Mouse (Mus musculus) MEL (cell line): ENCODE measurements around the gene Faiml. TPM values are rescaled to one million over a fixed set of nuclear protein-coding genes. Genes with fewer than 3 reads are reported as not detected.

Experiments used
- DNase-seq: peaks from one replicate; pipeline ENCODE4 v3.0.0; 2011; ENCODE audit warnings: low read depth, low spot score
- H3K27ac ChIP-seq: 2 replicates; pipeline ENCODE4 v1.5.1; 2012; ENCODE audit warnings: low read depth, mild to moderate bottlenecking, control low read depth, low read length, moderate library complexity; ENCODE audit not compliant: control insufficient read depth
- H3K27me3 ChIP-seq, 2 experiments: fragments of 150-350 bp in 1 of 2; sonication (generic) in 1 of 2; 2 replicates each; pipeline ENCODE4 v1.6.1; 2012; ENCODE audit warnings: low read length in 2 of 2, mild to moderate bottlenecking in 2 of 2, improper control_type of control experiment in 1 of 2, moderate library complexity in 1 of 2; ENCODE audit not compliant: insufficient read depth in 2 of 2, control insufficient read depth in 1 of 2
- H3K36me3 ChIP-seq, 2 experiments: 2 replicates each; pipeline ENCODE4 v1.6.1; 2012 to 2014; ENCODE audit warnings: low read length in 2 of 2, improper control_type of control experiment in 1 of 2, inconsistent platforms in 1 of 2, mild to moderate bottlenecking in 1 of 2; ENCODE audit not compliant: insufficient read depth in 2 of 2, control insufficient read depth in 1 of 2
- H3K4me1 ChIP-seq, 2 experiments: fragments of 150-350 bp in 1 of 2; sonication (generic) in 1 of 2; 2 replicates each; pipeline ENCODE4 v1.6.1; 2012; ENCODE audit warnings: low read length in 2 of 2, improper control_type of control experiment in 1 of 2, mild to moderate bottlenecking in 1 of 2; ENCODE audit not compliant: insufficient read depth in 2 of 2, control insufficient read depth in 1 of 2
- H3K4me3 ChIP-seq, 2 experiments: fragments of 150-350 bp in 1 of 2; sonication (generic) in 1 of 2; 2 replicates each; pipeline ENCODE4 v1.5.1; 2012; ENCODE audit warnings: low read depth in 2 of 2, low read length in 2 of 2, mild to moderate bottlenecking in 2 of 2, moderate library complexity in 2 of 2, control low read depth in 1 of 2, improper control_type of control experiment in 1 of 2; ENCODE audit not compliant: control insufficient read depth in 1 of 2, insufficient read depth in 1 of 2
- H3K79me2 ChIP-seq: 2 replicates; pipeline ENCODE4 v1.6.1; 2012; ENCODE audit warnings: mild to moderate bottlenecking, low read length, moderate library complexity; ENCODE audit not compliant: control insufficient read depth, poor library complexity, insufficient read depth
- H3K9ac ChIP-seq: 2 replicates; pipeline ENCODE4 v1.6.1; 2012; ENCODE audit warnings: low read depth, mild to moderate bottlenecking, control low read depth, low read length, moderate library complexity; ENCODE audit not compliant: control insufficient read depth, poor library complexity, severe bottlenecking
- H3K9me3 ChIP-seq: fragments of 150-350 bp; sonication (generic); replicated peaks from 2 replicates; pipeline ENCODE4 v1.6.1; 2012; ENCODE audit warnings: mild to moderate bottlenecking, low read length, improper control_type of control experiment, moderate library complexity; ENCODE audit not compliant: insufficient read depth
- BHLHE40 ChIP-seq: IDR thresholded peaks from 2 replicates; pipeline ENCODE4 v1.6.1; 2012; ENCODE audit warnings: low read depth, mild to moderate bottlenecking, inconsistent platforms, low read length, improper control_type of control experiment, borderline replicate concordance
- ETS1 ChIP-seq: IDR thresholded peaks from 2 replicates; pipeline ENCODE4 v1.6.1; 2012; ENCODE audit warnings: low read depth, mild to moderate bottlenecking, inconsistent platforms, low read length, improper control_type of control experiment, moderate library complexity
- GABPA ChIP-seq: IDR thresholded peaks from 2 replicates; pipeline ENCODE4 v1.6.1; 2012; ENCODE audit warnings: low read depth, mild to moderate bottlenecking, inconsistent platforms, low read length, improper control_type of control experiment, moderate library complexity
- JUND ChIP-seq: IDR thresholded peaks from 2 replicates; pipeline ENCODE4 v1.6.1; 2011; ENCODE audit warnings: low read depth, mild to moderate bottlenecking, improper control_type of control experiment, low read length
- KAT2A ChIP-seq: conservative IDR thresholded peaks from 2 replicates; pipeline ENCODE4 v1.6.1; 2012; ENCODE audit warnings: low read depth, low read length, improper control_type of control experiment, inconsistent platforms
- MXI1 ChIP-seq: IDR thresholded peaks from 2 replicates; pipeline ENCODE4 v1.6.1; 2011; ENCODE audit warnings: mild to moderate bottlenecking, low read depth, low read length, improper control_type of control experiment
- NELFE ChIP-seq: IDR thresholded peaks from 2 replicates; pipeline ENCODE4 v1.6.1; 2011; ENCODE audit warnings: low read depth, low read length, improper control_type of control experiment
- NRF1 ChIP-seq: IDR thresholded peaks from 2 replicates; pipeline ENCODE4 v1.6.1; 2014; ENCODE audit warnings: low read depth, mild to moderate bottlenecking, inconsistent platforms, low read length, improper control_type of control experiment, moderate library complexity; ENCODE audit not compliant: poor library complexity, insufficient read depth, severe bottlenecking
- POLR2AphosphoS5 ChIP-seq: IDR thresholded peaks from 2 replicates; pipeline ENCODE4 v1.6.1; 2012; ENCODE audit warnings: low read depth, borderline replicate concordance, mild to moderate bottlenecking, inconsistent platforms, low read length, moderate library complexity, mixed read lengths
- RCOR1 ChIP-seq: IDR thresholded peaks from 2 replicates; pipeline ENCODE4 v1.6.1; 2012; ENCODE audit warnings: low read depth, mild to moderate bottlenecking, inconsistent platforms, low read length, improper control_type of control experiment
- SMC3 ChIP-seq: IDR thresholded peaks from 2 replicates; pipeline ENCODE4 v1.6.1; 2011; ENCODE audit warnings: low read depth, low read length, improper control_type of control experiment
- TAL1 ChIP-seq: IDR thresholded peaks from 2 replicates; pipeline ENCODE4 v1.6.1; 2012; ENCODE audit warnings: mild to moderate bottlenecking, inconsistent platforms, low read length, moderate library complexity, mixed read lengths
- TBP ChIP-seq: IDR thresholded peaks from 2 replicates; pipeline ENCODE4 v1.8.0; 2011; ENCODE audit warnings: low read depth, low read length, improper control_type of control experiment
- UBTF ChIP-seq: IDR thresholded peaks from 2 replicates; pipeline ENCODE4 v1.6.1; 2012; ENCODE audit warnings: low read depth, mild to moderate bottlenecking, inconsistent platforms, low read length, improper control_type of control experiment, moderate library complexity, borderline replicate concordance; ENCODE audit not compliant: insufficient read depth
- USF1 ChIP-seq: IDR thresholded peaks from 2 replicates; pipeline ENCODE4 v1.6.1; 2014; ENCODE audit warnings: low read depth, mild to moderate bottlenecking, inconsistent platforms, low read length, improper control_type of control experiment, moderate library complexity
- ZC3H11A ChIP-seq: IDR thresholded peaks from 2 replicates; pipeline ENCODE4 v1.6.1; 2012; ENCODE audit warnings: low read depth, mild to moderate bottlenecking, inconsistent platforms, low read length, improper control_type of control experiment
- ZNF384 ChIP-seq: IDR thresholded peaks from 2 replicates; pipeline ENCODE4 v1.6.1; 2012; ENCODE audit warnings: low read depth, mild to moderate bottlenecking, inconsistent platforms, low read length, improper control_type of control experiment
- polyA plus RNA-seq, 2 experiments: library from polyadenylated mRNA; stranded (reverse) in 1 of 2; unstranded in 1 of 2; fragments of >175 nt in 1 of 2; fragments of >200 nt in 1 of 2; gene quantifications; 2 replicates each; pipeline versions ENCODE4 v1.2.1 to v1.2.4; 2012; ENCODE audit warnings: low replicate concordance in 2 of 2, low read depth in 1 of 2; ENCODE audit not compliant: insufficient read length in 2 of 2, insufficient read depth in 1 of 2, missing spikeins in 1 of 2
- total RNA-seq: library from RNA; depleted of rRNA; stranded (reverse); fragments of 300-350 nt; gene quantifications from 2 replicates; pipeline ENCODE4 v1.2.3, GENCODE M21; 2012

Gene Faiml
- total and polyA plus RNA-seq, 3 experiments: not detected

DNA sequence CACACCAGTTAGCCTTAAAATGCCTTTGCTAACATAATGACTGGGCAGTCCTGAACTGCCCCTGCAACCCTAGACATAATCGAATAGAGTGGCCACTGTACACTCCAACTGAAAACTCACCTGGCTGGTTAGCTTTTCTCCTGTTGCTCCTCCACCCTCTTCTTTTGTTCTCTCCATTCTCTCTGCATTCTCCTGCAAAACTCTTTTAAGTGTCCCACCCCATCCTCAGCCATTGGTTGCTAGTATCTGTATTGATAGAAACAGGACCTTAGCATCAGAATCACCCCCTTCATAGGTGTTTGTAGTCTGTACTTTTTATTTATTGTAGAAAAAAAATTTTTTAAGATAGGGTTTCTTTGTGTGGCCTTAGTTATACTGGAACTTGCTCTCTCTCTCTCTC lies 19.2 kb upstream of the Faiml start:
- Histone ChIP-seq H3K4me1 (peaks cover 0 to 3% of the 10 kb centered on the region in 2 experiments; a peak in 1 of 4 replicates), H3K79me2 (no peaks in the 10 kb centered on the region), H3K36me3 (peaks cover 3 to 9% of the 10 kb centered on the region in 2 experiments), H3K9ac (no peak overlapping the region), H3K9me3 (no peaks in the 10 kb centered on the region), H3K4me3 (no peak overlapping the region), H3K27me3 (no peaks in the 10 kb centered on the region), H3K27ac (no peak overlapping the region)
- TF ChIP-seq ZNF384 (no peak), TBP (no peak), GABPA (no peak)
- DNase-seq: no peak

DNA sequence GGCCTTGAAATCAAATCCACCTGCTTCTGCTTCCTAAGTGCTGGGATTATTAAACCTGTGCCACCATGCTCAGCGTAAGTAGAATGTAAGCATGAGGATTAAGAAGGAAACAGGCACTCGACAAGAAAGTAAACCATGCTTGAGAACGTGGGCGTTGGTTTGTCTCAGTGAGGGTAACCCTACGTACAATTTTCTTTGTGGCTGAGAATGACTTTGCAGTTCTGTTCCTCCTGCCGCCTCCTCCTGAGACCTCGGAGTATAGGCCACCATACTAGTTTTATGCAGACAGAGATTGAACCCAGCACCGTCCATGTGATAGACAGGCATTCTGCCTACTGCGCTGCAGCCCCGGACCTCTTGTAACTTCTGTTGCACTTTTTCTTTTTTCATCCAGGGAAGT lies 16.8 kb upstream of the Faiml start:
- no peaks in the 10 kb centered on the region for H3K9me3 ChIP-seq
- H3K4me1 ChIP-seq: peaks cover 0 to 3% of the 10 kb centered on the region in 2 experiments; a peak in 1 of 4 replicates
- H3K36me3 ChIP-seq: peaks cover 5 to 10% of the 10 kb centered on the region in 2 experiments
- H3K4me3 ChIP-seq: no peak overlapping the region
- no peaks in the 10 kb centered on the region for H3K27me3 ChIP-seq
- no peak overlapping the region for H3K27ac ChIP-seq
- no peak for DNase-seq
- H3K79me2 ChIP-seq: no peaks in the 10 kb centered on the region
- TF ChIP-seq RCOR1 (no peak), TAL1 (no peak), POLR2AphosphoS5 (no peak), MXI1 (no peak), NRF1 (no peak), ZC3H11A (no peak), JUND (no peak), ETS1 (no peak), ZNF384 (no peak), USF1 (no peak), NELFE (no peak), UBTF (no peak), KAT2A (no peak), TBP (no peak), BHLHE40 (no peak), SMC3 (no peak)
- no peak overlapping the region for H3K9ac ChIP-seq
